Mouse (Mus musculus) erythroblast, embryonic 14.5 days (primary cell): ENCODE data around the gene Crybg1.

Experiments
- GATA1 ChIP-seq: IDR thresholded peaks from 2 replicates; pipeline ENCODE4 v1.6.1; 2012; ENCODE audit warnings: low read length, inconsistent platforms, mixed read lengths
- TAL1 ChIP-seq: IDR thresholded peaks from 3 replicates; pipeline ENCODE4 v1.6.1; 2012; ENCODE audit warnings: low read length, inconsistent platforms, mixed read lengths

GRCm38 (mm10) chr10:44110460-44110859 lies 38.2 kb downstream of the Crybg1 start:
- no peak for TF ChIP-seq TAL1
- no peak for TF ChIP-seq GATA1
